17 mouse cellular contexts compared by ENCODE assay signal in genomic region chr11:51565951-51566350, GRCm38 (mm10). TPM values are rescaled to one million over a fixed set of nuclear protein-coding genes. Genes with fewer than 3 reads are reported as not detected.
DNase-seq lines count a peak whose midpoint lies in the region; ATAC-seq and TF ChIP-seq lines count a peak whose summit lies in the region.
"Had no signal": no experiment of that assay in that cellular context is flagged by ENCODE, and none has a peak within 500 bp of the region (broad histone marks: within the 10 kb centered on the region; RNA-seq: fewer than 3 reads in every experiment).

No protein-coding gene starts in this region.

- no peak for DNase-seq in kidney, postnatal 0 days (ENCODE audit: low spot score)
- no peak for DNase-seq in kidney, adult 11 months
- no peak for DNase-seq in testis, postnatal 14 days (ENCODE audit: low spot score)
- DNase-seq in ZHBTc4 (ENCODE audit: low read depth, low spot score): peak; percentile 56
- DNase-seq in cerebellum, postnatal 10 days: no peak
- no peak for DNase-seq in frontal cortex, postnatal 25 days (ENCODE audit: low spot score in 2 of 2)
- DNase-seq: adrenal gland, postnatal 36 days; cerebellum, adult 11 months; gastrocnemius, postnatal 36 days; kidney, adult 9 months; liver, embryonic 13.5 days; thymus, adult 18-20 months had no signal

- no peak overlapping the region for H3K4me3 ChIP-seq in kidney, postnatal 0 days (replicated peaks; ENCODE audit: low read depth, low read length)
- no peak overlapping the region for H3K4me3 ChIP-seq in testis, adult 2 months (ENCODE audit: control insufficient read depth, low read depth, low read length)
- H3K4me3 ChIP-seq: heart, embryonic 13.5 days; liver, embryonic 13.5 days; neural tube, embryonic 15.5 days had no signal

- no peaks in the 10 kb centered on the region for H3K4me1 ChIP-seq in kidney, postnatal 0 days (replicated peaks; ENCODE audit: insufficient read depth, low read length)
- no peaks in the 10 kb centered on the region for H3K4me1 ChIP-seq in testis, adult 2 months (ENCODE audit: control insufficient read depth, insufficient read depth, low read length)
- H3K4me1 ChIP-seq: heart, embryonic 13.5 days; neural tube, embryonic 15.5 days had no signal

- H3K9ac ChIP-seq in kidney, postnatal 0 days (ENCODE audit: low read depth, low read length): no peak overlapping the region
- H3K9ac ChIP-seq: heart, embryonic 13.5 days; liver, embryonic 13.5 days; neural tube, embryonic 15.5 days had no signal

- peak; percentile 54 for TF ChIP-seq CTCF in kidney, postnatal 0 days (IDR thresholded peaks at IDR 0.05; ENCODE audit: low read depth)
- TF ChIP-seq CTCF in testis, adult 2 months (IDR thresholded peaks at IDR 0.05; ENCODE audit: control insufficient read depth, insufficient read depth, insufficient replicate concordance, low read depth, low read length): peak; percentile 75; the same call in 1 of the 2 replicates

- H3K9me3 ChIP-seq in kidney, postnatal 0 days (replicated peaks; ENCODE audit: low read length): no peaks in the 10 kb centered on the region
- H3K9me3 ChIP-seq: heart, embryonic 13.5 days; liver, embryonic 13.5 days; neural tube, embryonic 15.5 days had no signal

- no peak overlapping the region for H3K27ac ChIP-seq in kidney, postnatal 0 days
- H3K27ac ChIP-seq in testis, adult 2 months (ENCODE audit: control insufficient read depth, insufficient read depth, low read depth, low read length): no peak overlapping the region
- H3K27ac ChIP-seq: heart, embryonic 13.5 days; liver, embryonic 13.5 days; neural tube, embryonic 15.5 days had no signal

- 90% methylated on average over 6 of the region's 6 CpGs for WGBS in kidney, postnatal 0 days

- TF ChIP-seq POLR2A in testis, adult 2 months (IDR thresholded peaks at IDR 0.05; ENCODE audit: control insufficient read depth, low read depth, low read length): no peak

- no peak for ATAC-seq in kidney, postnatal 0 days (replicated peaks; ENCODE audit: low FRiP score, low read depth)
- ATAC-seq: activated CD4-positive, CD25-positive, alpha-beta regulatory T cell, adult 4 months had no signal

- no peaks in the 10 kb centered on the region for H3K36me3 ChIP-seq in kidney, postnatal 0 days (ENCODE audit: insufficient read depth, low read length)
- H3K36me3 ChIP-seq in testis, adult 2 months (ENCODE audit: control insufficient read depth, insufficient read depth, low read length): no peaks in the 10 kb centered on the region
- H3K36me3 ChIP-seq: G1E; heart, embryonic 13.5 days; liver, embryonic 13.5 days; neural tube, embryonic 15.5 days had no signal

- H3K27me3 ChIP-seq in kidney, postnatal 0 days (ENCODE audit: insufficient read depth, low read length): no peaks in the 10 kb centered on the region
- no peaks in the 10 kb centered on the region for H3K27me3 ChIP-seq in testis, adult 2 months (ENCODE audit: control insufficient read depth, insufficient read depth, low read length)
- H3K27me3 ChIP-seq: liver, embryonic 13.5 days; neural tube, embryonic 15.5 days had no signal

- no peak overlapping the region for H3K4me2 ChIP-seq in kidney, postnatal 0 days (ENCODE audit: low read length)
- H3K4me2 ChIP-seq: heart, embryonic 13.5 days; liver, embryonic 13.5 days; neural tube, embryonic 15.5 days had no signal

RNA-seq across cellular contexts. Expression of gene Phykpl, which starts 18.6 kb away (rescaled TPM):
- 24.6 and 26.1 TPM in 2 replicates for polyA plus RNA-seq in kidney, postnatal 0 days (2015; fragmentation: Nextera tagmentation; extraction: Ambion mirVana)
- 7.3 TPM in 2 replicates for polyA plus RNA-seq in testis, adult 2 months (2012; rRNA removed)

RNA-seq across cellular contexts. Expression of gene Hnrnpab, which starts 40.7 kb away (rescaled TPM):
- 293 and 336 TPM in 2 replicates for polyA plus RNA-seq in kidney, postnatal 0 days (2015; fragmentation: Nextera tagmentation; extraction: Ambion mirVana)
- polyA plus RNA-seq in testis, adult 2 months (2012; rRNA removed): 85.0 and 97.4 TPM in 2 replicates

RNA-seq across cellular contexts. Expression of gene Nhp2, which starts 53.6 kb away (rescaled TPM):
- polyA plus RNA-seq in kidney, postnatal 0 days (2015; fragmentation: Nextera tagmentation; extraction: Ambion mirVana): 134 and 136 TPM in 2 replicates
- polyA plus RNA-seq in testis, adult 2 months (2012; rRNA removed): 32.0 and 33.5 TPM in 2 replicates
